Mouse (Mus musculus) retina, adult 2 months (tissue): ENCODE data around the gene Pou6f1.
"Not testable (repeated sequence)": the region's sequence is repeated elsewhere in the genome, so short reads cannot be mapped to it uniquely, and the experiment has no call there.

Experiments used
- DNase-seq: peaks from one replicate; pipeline ENCODE4 v3.0.0-alpha.2; 2012; ENCODE audit warnings: low read depth, low spot score

Gene Pou6f1

DNA sequence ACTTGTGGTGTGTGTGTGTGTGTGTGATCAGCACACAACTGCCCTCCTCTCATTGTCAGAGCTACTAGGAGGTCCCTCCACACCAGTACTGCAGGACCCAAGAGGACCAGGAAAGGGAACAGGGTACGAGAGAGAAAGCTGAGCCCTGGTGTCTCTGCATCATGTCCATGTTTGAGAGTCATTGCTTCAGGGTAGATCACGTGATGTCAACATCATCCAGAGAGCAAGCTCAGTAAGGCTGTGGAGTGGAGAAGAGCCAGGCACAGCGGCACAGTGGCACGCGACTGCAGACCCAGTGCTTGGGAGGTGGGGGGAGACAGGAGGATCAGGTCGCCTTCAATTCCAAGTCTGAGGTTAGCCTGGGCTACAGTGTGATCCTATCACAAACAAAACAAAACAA is 23.4 kb downstream of the Pou6f1 start:
- no peak for DNase-seq

DNA sequence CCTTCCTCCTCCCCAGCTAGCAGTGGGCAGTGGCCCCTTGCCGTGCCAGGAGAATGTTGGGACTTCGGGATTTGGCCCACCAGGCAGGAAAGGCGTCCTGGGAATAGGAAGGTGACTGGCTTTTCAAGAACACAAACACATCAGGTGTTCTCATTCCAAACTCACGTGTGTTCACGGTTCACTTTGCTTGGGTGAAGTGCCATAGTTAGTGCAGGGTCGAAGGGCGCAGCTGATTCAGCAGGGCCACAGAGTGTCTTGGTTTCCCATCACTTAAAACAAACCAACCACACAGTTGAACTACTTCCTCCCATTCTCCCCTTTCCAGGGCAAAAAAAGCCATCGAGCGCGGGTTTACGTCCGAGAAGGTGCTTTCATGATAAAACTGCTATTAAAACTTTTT is 24.4 kb downstream of the Pou6f1 start:
- DNase-seq = no peak

DNA sequence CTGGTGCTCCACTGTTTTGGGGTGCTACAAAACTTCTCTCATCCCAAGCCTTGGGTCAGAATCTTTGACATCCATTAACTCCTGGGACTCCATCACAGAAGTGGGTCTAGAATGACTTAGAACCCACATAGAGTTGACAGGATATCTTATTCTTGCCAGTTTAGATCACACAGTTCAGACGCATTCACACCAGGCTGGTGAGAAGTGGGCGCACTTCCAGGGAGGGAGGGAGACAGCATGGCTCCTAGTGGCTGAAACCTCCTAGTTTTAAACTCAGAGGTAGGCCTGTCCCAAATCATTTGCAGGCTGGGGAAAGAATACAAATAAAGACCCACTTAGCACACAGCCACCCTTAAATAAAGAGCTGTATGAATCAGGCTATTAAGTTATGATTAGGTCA is 25.4 kb downstream of the Pou6f1 start:
- no peak for DNase-seq

DNA sequence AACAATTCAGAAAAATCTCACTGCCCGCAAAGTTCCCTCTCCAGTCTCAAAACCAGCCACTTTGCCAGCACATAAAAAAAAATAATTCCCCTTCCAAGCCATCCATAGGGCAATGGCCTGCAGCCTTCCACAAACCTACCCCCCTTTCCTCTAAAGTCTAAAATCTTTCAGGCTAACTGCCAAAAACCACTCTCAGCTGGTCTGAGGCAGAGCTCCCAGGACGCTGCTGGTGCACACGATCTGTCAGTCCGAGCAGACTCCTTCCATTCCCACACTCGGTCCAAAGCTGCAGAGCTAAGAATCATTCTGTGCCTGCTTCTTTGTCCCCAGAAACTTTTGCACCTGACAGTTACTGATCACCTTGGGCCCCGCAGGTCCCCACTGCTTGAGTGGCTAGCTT is 25.8 kb downstream of the Pou6f1 start:
- DNase-seq = no peak

DNA sequence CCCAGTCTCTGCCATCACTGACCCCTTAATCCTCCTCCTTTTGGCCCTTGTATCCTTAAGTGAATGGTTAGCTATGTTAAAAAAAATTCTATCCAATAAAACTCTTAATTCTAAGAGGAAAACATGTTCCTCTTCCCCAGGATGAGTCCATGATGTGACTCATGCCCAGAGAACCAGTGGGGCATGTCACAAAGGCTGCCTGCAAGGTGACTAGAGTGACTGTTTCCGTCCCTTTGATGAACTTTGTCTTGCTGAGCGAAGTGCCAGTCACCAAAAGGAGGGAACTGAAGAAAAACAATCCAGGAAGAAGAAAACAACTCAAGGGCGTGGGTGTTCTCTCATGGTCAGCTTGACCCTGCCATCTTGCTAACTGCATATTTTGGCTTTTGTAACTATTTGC is 30.5 kb downstream of the Pou6f1 start:
- no peak for DNase-seq

DNA sequence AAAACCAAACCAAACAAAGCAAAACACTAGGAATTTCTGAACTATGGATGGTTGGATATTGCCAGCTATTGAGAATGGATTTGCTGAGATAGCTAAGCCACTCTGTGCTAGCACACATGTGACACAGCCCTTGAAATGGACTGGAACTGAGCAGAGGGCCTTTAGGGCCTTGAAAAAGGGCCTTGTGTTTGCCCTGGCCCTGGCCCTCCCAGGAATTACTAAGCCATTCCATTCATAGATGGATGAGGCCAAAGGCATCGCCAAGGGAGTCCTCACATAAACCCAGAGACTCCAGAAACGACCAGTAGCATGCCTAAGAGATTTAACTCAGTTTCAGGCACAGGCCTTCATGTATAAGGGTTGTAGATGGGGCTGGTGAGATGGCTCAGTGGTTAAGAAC is 33.3 kb downstream of the Pou6f1 start:
- DNase-seq = no peak

- DNase-seq = no peak
Measured at GRCm38 (mm10) chr15:100557705-100558433, 41.9 kb downstream of the Pou6f1 start.

DNA sequence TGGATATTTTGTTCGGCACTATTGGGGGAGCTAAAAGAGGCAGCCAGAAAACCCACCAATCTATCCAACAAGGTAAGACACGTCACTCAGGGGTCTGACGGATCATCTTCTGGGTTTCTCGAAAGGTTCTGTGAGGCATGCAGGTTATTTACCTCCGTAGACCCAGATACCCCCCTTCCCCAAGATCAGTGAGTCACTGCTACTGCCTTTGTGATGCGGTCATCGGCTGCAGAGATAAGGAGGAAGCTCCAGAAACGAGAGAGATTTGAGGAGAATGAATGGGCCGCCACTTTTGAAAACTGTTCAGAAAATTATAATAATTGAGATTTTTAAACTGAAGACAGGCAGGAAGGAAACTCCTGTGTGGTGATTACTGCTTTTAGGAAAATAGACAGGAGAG is 43.4 kb downstream of the Pou6f1 start:
- no peak for DNase-seq

- no peak for DNase-seq
Measured at GRCm38 (mm10) chr15:100555965-100556364, 43.8 kb downstream of the Pou6f1 start.

- peak; percentile 92 for DNase-seq
Measured at GRCm38 (mm10) chr15:100551326-100552307, 48.2 kb downstream of the Pou6f1 start, which contains the start of gene Tfcp2. Gene Tfcp2, minus strand, starts transcription at chr15:100552008.

DNA sequence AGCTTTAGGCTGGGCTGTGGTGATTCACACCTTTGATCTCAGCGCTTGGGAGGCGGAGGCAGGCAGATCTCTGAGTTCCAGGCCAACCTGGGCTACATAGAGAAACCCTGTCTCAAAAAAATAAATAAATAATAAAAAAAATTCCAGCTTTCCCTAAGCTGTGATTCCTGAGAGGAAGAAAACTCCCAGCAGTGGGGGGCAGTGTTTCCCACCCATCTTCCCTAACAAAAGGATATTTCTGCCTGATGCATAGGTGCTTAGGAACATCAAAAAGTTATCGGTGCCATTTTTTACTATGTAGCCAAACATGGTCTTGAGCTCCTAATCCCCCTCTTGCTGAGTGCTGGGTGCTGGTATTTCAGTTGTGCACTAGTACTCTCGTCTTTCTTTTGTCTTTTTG is 49.5 kb downstream of the Pou6f1 start:
- DNase-seq = no peak

- not testable (repeated sequence) for DNase-seq
Measured at GRCm38 (mm10) chr15:100543651-100544030, 56.1 kb downstream of the Pou6f1 start.

- not testable (repeated sequence) for DNase-seq
Measured at GRCm38 (mm10) chr15:100542876-100543650, 56.7 kb downstream of the Pou6f1 start.

- DNase-seq = no peak
Measured at GRCm38 (mm10) chr15:100541426-100541825, 58.4 kb downstream of the Pou6f1 start.

- not testable (repeated sequence) for DNase-seq
Measured at GRCm38 (mm10) chr15:100541001-100541400, 58.8 kb downstream of the Pou6f1 start.

DNA sequence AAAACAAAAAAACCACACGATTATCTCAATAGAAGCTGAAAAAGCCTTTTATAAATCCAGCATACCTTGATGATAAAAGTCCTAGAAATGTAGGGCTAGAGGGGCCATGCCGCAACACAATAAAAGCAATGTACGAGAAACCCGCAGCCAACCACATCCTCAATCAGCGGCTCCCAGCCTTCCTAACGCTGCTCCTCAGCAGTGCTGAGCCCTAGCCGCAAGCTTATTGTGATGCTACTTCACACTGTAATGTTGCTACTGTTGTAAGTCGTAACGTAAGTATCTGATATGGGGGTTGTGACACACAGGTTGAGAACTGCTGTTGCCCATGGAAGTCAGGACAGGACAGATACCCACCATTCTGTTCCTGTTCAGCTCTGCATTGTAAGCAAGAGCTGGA is 60.4 kb downstream of the Pou6f1 start:
- DNase-seq = no peak

DNA sequence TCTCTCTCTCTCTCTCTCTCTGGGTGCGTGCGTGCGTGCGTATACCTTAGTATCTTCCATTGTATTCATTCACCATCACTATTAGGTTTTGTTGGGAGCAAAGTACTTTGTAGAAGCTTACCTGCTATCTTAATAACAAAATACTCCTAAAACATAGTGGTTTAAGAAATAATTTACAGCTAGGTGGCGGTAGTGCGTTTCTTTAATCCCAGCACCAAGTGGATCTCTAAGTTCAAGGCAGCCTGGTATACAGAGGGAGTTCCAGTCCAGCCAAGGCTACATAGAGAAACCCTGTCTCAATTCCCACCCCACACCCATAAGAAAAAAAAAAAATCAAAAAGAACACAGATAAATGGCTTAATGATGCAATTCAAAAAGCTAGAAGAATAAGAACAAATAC is 61.9 kb downstream of the Pou6f1 start:
- DNase-seq = no peak

GRCm38 (mm10) chr15:100527900-100528299 is 71.9 kb downstream of the Pou6f1 start:
- no peak for DNase-seq

DNA sequence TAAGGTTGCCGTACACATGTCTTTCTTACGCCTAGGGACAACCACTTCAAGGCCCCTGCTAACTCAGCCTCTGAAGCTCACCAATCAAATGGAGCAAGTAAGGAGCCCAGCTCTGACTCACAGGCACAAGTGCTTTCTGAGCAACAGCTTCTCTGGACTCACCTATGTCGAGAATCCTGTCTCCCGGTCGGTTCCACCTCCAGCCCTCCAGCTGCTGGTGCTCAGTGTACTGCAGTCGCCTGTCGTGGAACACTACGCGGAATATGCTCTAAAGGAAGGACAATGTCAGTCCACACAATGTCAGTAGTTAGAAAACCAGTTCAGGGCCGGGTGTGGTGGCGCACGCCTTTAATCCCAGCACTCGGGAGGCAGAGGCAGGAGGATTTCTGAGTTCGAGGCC is 74.4 kb downstream of the Pou6f1 start:
- DNase-seq = no peak
